Mouse (Mus musculus) midbrain, embryonic 15.5 days (tissue): ENCODE data around the gene Reln. TPM values are rescaled to one million over a fixed set of nuclear protein-coding genes. Genes with fewer than 3 reads are reported as not detected.

ENCODE experiments used
- ATAC-seq: fragments of 200-750 bp; cut with Nextera tagmentation; replicated peaks from 2 replicates; pipeline ENCODE4 v1.8.0; 2017; ENCODE audit warnings: moderate TSS enrichment
- H3K27ac ChIP-seq: fragments of 300-500 bp; sonication (generic); 2 replicates; pipeline ENCODE4 v1.5.1; 2015; ENCODE audit warnings: mild to moderate bottlenecking, inconsistent platforms
- H3K27me3 ChIP-seq: fragments of 300-500 bp; sonication (generic); replicated peaks from 2 replicates; pipeline ENCODE4 v1.6.1; 2015; ENCODE audit warnings: inconsistent platforms
- H3K36me3 ChIP-seq: fragments of 300-500 bp; sonication (generic); replicated peaks from 2 replicates; pipeline ENCODE4 v1.6.1; 2015; ENCODE audit warnings: inconsistent platforms
- H3K4me1 ChIP-seq: fragments of 300-500 bp; sonication (generic); 2 replicates; pipeline ENCODE4 v1.6.1; 2015; ENCODE audit warnings: inconsistent platforms
- H3K4me2 ChIP-seq: fragments of 300-500 bp; sonication (generic); 2 replicates; pipeline ENCODE4 v1.6.1; 2015; ENCODE audit warnings: inconsistent platforms, mild to moderate bottlenecking, moderate library complexity
- H3K4me3 ChIP-seq: fragments of 300-500 bp; sonication (generic); 2 replicates; pipeline ENCODE4 v1.5.1; 2015; ENCODE audit warnings: mild to moderate bottlenecking, inconsistent platforms
- H3K9ac ChIP-seq: fragments of 300-500 bp; sonication (generic); 2 replicates; pipeline ENCODE4 v1.6.1; 2015; ENCODE audit warnings: mild to moderate bottlenecking, inconsistent platforms
- H3K9me3 ChIP-seq: fragments of 300-500 bp; sonication (generic); 2 replicates; pipeline ENCODE4 v1.6.1; 2016; ENCODE audit warnings: inconsistent platforms
- WGBS: fragments of 180-500 bp; shearing (Covaris S2); methylation state at CpG from one replicate; pipeline ENCODE4 v1.1.7; 2015; ENCODE audit warnings: mixed read lengths; 5-methylcytosine and 5-hydroxymethylcytosine counted together
- polyA plus RNA-seq: library from polyadenylated mRNA; unstranded; fragments of >200 nt; fragmentation: Nextera tagmentation; extraction: Ambion mirVana; gene quantifications from 2 replicates; pipeline ENCODE4 v1.2.1, GENCODE M21; 2015

Gene Reln
- polyA plus RNA-seq, 1 experiment from 2014 or later, result 39.2 TPM

GRCm38 (mm10) chr5:21957586-21957985, 386.9 kb downstream of the Reln start:
- WGBS, result 71% methylated on average over 4 of the region's 4 CpGs
- ATAC-seq, result no peak
- no peak overlapping the region for H3K4me2 ChIP-seq
- no peak overlapping the region for H3K4me3 ChIP-seq
- H3K36me3 ChIP-seq, result no peaks in the 10 kb centered on the region
- H3K9ac ChIP-seq, result no peak overlapping the region
- H3K4me1 ChIP-seq, result 0 out of 2 replicates have a peak, but pooled peaks cover 2% of the 10 kb centered on the region
- H3K27me3 ChIP-seq, result no peaks in the 10 kb centered on the region
- no peak overlapping the region for H3K27ac ChIP-seq
- H3K9me3 ChIP-seq, result no peaks in the 10 kb centered on the region

- Histone ChIP-seq H3K4me1 (0 out of 2 replicates have a peak, but pooled peaks cover 2% of the 10 kb centered on the region), H3K27ac (no peak overlapping the region), H3K27me3 (no peaks in the 10 kb centered on the region), H3K36me3 (no peaks in the 10 kb centered on the region), H3K4me2 (no peak overlapping the region), H3K9me3 (no peaks in the 10 kb centered on the region), H3K4me3 (no peak overlapping the region), H3K9ac (no peak overlapping the region)
- WGBS, result 71% methylated on average over 4 of the region's 4 CpGs
- ATAC-seq, result peak; percentile 50; the same call in 1 of the 2 replicates
These were observed 387.4 kb downstream of the Reln start for GRCm38 (mm10) chr5:21957061-21957460.

GRCm38 (mm10) chr5:21949507-21949897, 395.0 kb downstream of the Reln start:
- 50% methylated on average over 7 of the region's 7 CpGs for WGBS
- Histone ChIP-seq H3K4me1 (peaks cover 15% of the 10 kb centered on the region; the same call in 1 of the 2 replicates), H3K27me3 (no peaks in the 10 kb centered on the region), H3K9me3 (no peaks in the 10 kb centered on the region), H3K4me3 (no peak overlapping the region), H3K27ac (peak overlapping the region; percentile 45), H3K4me2 (no peak overlapping the region), H3K36me3 (no peaks in the 10 kb centered on the region), H3K9ac (no peak overlapping the region)
- peak; percentile 67 for ATAC-seq

GRCm38 (mm10) chr5:21948736-21949506, 395.6 kb downstream of the Reln start:
- peak overlapping the region; percentile 45 for H3K27ac ChIP-seq
- H3K4me1 ChIP-seq, result peaks cover 15% of the 10 kb centered on the region; the same call in 1 of the 2 replicates
- H3K9ac ChIP-seq, result no peak overlapping the region
- H3K4me3 ChIP-seq, result no peak overlapping the region
- no peak overlapping the region for H3K4me2 ChIP-seq
- H3K9me3 ChIP-seq, result no peaks in the 10 kb centered on the region
- no peaks in the 10 kb centered on the region for H3K36me3 ChIP-seq
- no peaks in the 10 kb centered on the region for H3K27me3 ChIP-seq
- WGBS, result 60% methylated on average over 11 of the region's 11 CpGs
- ATAC-seq, result peak; percentile 82

- Histone ChIP-seq H3K9me3 (no peaks in the 10 kb centered on the region), H3K4me1 (peaks cover 15% of the 10 kb centered on the region; the same call in 1 of the 2 replicates), H3K4me2 (no peak overlapping the region), H3K27ac (peak overlapping the region; percentile 54), H3K36me3 (no peaks in the 10 kb centered on the region), H3K27me3 (no peaks in the 10 kb centered on the region), H3K9ac (no peak overlapping the region), H3K4me3 (no peak overlapping the region)
- WGBS, result 49% methylated on average over 9 of the region's 9 CpGs
- peak; percentile 35 for ATAC-seq
These were observed 396.7 kb downstream of the Reln start for GRCm38 (mm10) chr5:21947610-21948381.

GRCm38 (mm10) chr5:21944579-21944978, 399.9 kb downstream of the Reln start:
- Histone ChIP-seq H3K36me3 (no peaks in the 10 kb centered on the region), H3K9ac (no peak overlapping the region), H3K4me1 (peaks cover 15% of the 10 kb centered on the region; the same call in 1 of the 2 replicates), H3K4me2 (no peak overlapping the region), H3K9me3 (no peaks in the 10 kb centered on the region), H3K27me3 (no peaks in the 10 kb centered on the region), H3K27ac (no peak overlapping the region), H3K4me3 (no peak overlapping the region)
- 86% methylated on average over 1 of the region's 1 CpGs for WGBS
- no peak for ATAC-seq

- WGBS, result 90% methylated on average over 9 of the region's 9 CpGs
- Histone ChIP-seq H3K4me2 (no peak overlapping the region), H3K36me3 (no peaks in the 10 kb centered on the region), H3K4me3 (no peak overlapping the region), H3K9me3 (no peaks in the 10 kb centered on the region), H3K4me1 (peaks cover 3% of the 10 kb centered on the region; the same call in 1 of the 2 replicates), H3K27ac (no peak overlapping the region), H3K9ac (no peak overlapping the region), H3K27me3 (no peaks in the 10 kb centered on the region)
- no peak for ATAC-seq
These were observed 405.1 kb downstream of the Reln start for GRCm38 (mm10) chr5:21939405-21939804.

GRCm38 (mm10) chr5:21938138-21938537, 406.4 kb downstream of the Reln start:
- H3K27ac ChIP-seq, result no peak overlapping the region
- H3K4me3 ChIP-seq, result no peak overlapping the region
- 87% methylated on average over 5 of the region's 5 CpGs for WGBS
- H3K36me3 ChIP-seq, result no peaks in the 10 kb centered on the region
- no peaks in the 10 kb centered on the region for H3K27me3 ChIP-seq
- H3K9ac ChIP-seq, result no peak overlapping the region
- H3K9me3 ChIP-seq, result no peaks in the 10 kb centered on the region
- H3K4me1 ChIP-seq, result peaks cover 6% of the 10 kb centered on the region; the same call in 1 of the 2 replicates
- no peak overlapping the region for H3K4me2 ChIP-seq
- ATAC-seq, result no peak

GRCm38 (mm10) chr5:21936627-21937026, 407.9 kb downstream of the Reln start:
- no peak overlapping the region for H3K4me2 ChIP-seq
- H3K36me3 ChIP-seq, result no peaks in the 10 kb centered on the region
- H3K9me3 ChIP-seq, result no peaks in the 10 kb centered on the region
- peaks cover 6% of the 10 kb centered on the region; the same call in 1 of the 2 replicates for H3K4me1 ChIP-seq
- no peak overlapping the region for H3K4me3 ChIP-seq
- no peak for ATAC-seq
- no peaks in the 10 kb centered on the region for H3K27me3 ChIP-seq
- WGBS, result 83% methylated on average over 2 of the region's 2 CpGs
- no peak overlapping the region for H3K27ac ChIP-seq
- no peak overlapping the region for H3K9ac ChIP-seq

- no peak for ATAC-seq
- Histone ChIP-seq H3K27me3 (no peaks in the 10 kb centered on the region), H3K4me1 (peaks cover 6% of the 10 kb centered on the region; the same call in 1 of the 2 replicates), H3K36me3 (no peaks in the 10 kb centered on the region), H3K9me3 (no peaks in the 10 kb centered on the region), H3K27ac (no peak overlapping the region), H3K9ac (no peak overlapping the region), H3K4me3 (no peak overlapping the region), H3K4me2 (no peak overlapping the region)
- 92% methylated on average over 5 of the region's 5 CpGs for WGBS
These were observed 408.4 kb downstream of the Reln start for GRCm38 (mm10) chr5:21936096-21936495.

GRCm38 (mm10) chr5:21934811-21935396, 409.6 kb downstream of the Reln start:
- Histone ChIP-seq H3K9ac (no peak overlapping the region), H3K9me3 (no peaks in the 10 kb centered on the region), H3K4me1 (peaks cover 6% of the 10 kb centered on the region; the same call in 1 of the 2 replicates), H3K36me3 (no peaks in the 10 kb centered on the region), H3K4me3 (no peak overlapping the region), H3K27me3 (no peaks in the 10 kb centered on the region), H3K4me2 (no peak overlapping the region), H3K27ac (no peak overlapping the region)
- peak; percentile 82 for ATAC-seq
- 61% methylated on average over 13 of the region's 13 CpGs for WGBS

- no peaks in the 10 kb centered on the region for H3K27me3 ChIP-seq
- no peaks in the 10 kb centered on the region for H3K9me3 ChIP-seq
- no peaks in the 10 kb centered on the region for H3K36me3 ChIP-seq
- H3K27ac ChIP-seq, result no peak overlapping the region
- H3K4me1 ChIP-seq, result peaks cover 6% of the 10 kb centered on the region; the same call in 1 of the 2 replicates
- no peak overlapping the region for H3K4me2 ChIP-seq
- WGBS, result 87% methylated on average over 4 of the region's 4 CpGs
- peak; percentile 66 for ATAC-seq
- no peak overlapping the region for H3K9ac ChIP-seq
- no peak overlapping the region for H3K4me3 ChIP-seq
These were observed 410.3 kb downstream of the Reln start for GRCm38 (mm10) chr5:21934173-21934698.
